Mouse (Mus musculus) kidney, adult 2 months (tissue): ENCODE data around the gene Nup35.

ENCODE experiments used
- CTCF ChIP-seq: fragments of 200-500 bp; conservative IDR thresholded peaks from 2 replicates; pipeline ENCODE4 v1.5.1; 2011; ENCODE audit warnings: low read depth, mild to moderate bottlenecking, control low read depth, low read length, moderate library complexity, mixed read lengths; ENCODE audit not compliant: insufficient read depth, insufficient read length
- POLR2A ChIP-seq: fragments of 200-500 bp; IDR thresholded peaks from one replicate; pipeline ENCODE4 v1.6.1; 2011; ENCODE audit warnings: low read depth, low read length, control low read depth

DNA sequence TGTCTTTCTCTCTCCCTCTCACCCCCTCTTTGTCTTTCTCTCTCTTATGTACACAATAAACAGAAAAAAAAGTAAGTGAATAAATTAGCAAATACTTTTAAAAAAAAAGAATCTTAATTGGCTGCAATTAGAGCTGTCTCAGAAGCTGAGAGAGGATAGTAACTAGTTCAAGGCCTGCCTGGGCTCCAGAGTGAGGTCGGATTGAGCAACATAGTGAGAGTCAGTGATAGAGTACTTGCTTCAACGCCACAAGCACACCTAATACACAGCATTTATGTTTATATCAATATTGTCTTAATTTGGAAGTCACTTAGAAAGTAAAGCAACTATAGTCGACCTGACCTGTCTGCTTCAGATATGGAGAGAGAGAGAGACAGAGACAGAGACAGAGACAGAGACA lies 2.0 kb downstream of the Nup35 start:
- TF ChIP-seq CTCF (no peak), POLR2A (no peak)
